Mouse (Mus musculus) CH12F3 (cell line): ENCODE results near the gene Gm21954.

Source experiments
- in situ Hi-C: fragments of 300-500 bp; cut with MboI; formaldehyde crosslinking; loops from 2 replicates; pipeline ENCODE4 v1.14.3; 2020; ENCODE audit warnings: low sequenced_read_pairs

Gm21954 gene

GRCm38 (mm10) chr3:55472110-55472509 lies at the start of gene Gm21954:
TSS of gene Gm21954 (minus strand) at chr3:55472210.
- in situ Hi-C loops, result no loop called here

- in situ Hi-C loops, result no loop called here
These were observed 49.8 kb upstream of the Gm21954 start for GRCm38 (mm10) chr3:55521776-55522175.

- in situ Hi-C loops, result no loop called here
These were observed 48.5 kb upstream of the Gm21954 start for GRCm38 (mm10) chr3:55520240-55521180.

- in situ Hi-C loops, result no loop called here
These were observed 45.5 kb upstream of the Gm21954 start for GRCm38 (mm10) chr3:55517454-55518014.

GRCm38 (mm10) chr3:55515966-55516365 lies 44.0 kb upstream of the Gm21954 start:
- in situ Hi-C loops, result no loop called here

- in situ Hi-C loops, result no loop called here
These were observed 39.6 kb upstream of the Gm21954 start for GRCm38 (mm10) chr3:55511658-55512057.

GRCm38 (mm10) chr3:55510198-55510597 lies 38.2 kb upstream of the Gm21954 start:
- in situ Hi-C loops, result no loop called here

GRCm38 (mm10) chr3:55499298-55499697 lies 27.3 kb upstream of the Gm21954 start:
- in situ Hi-C loops, result no loop called here

- in situ Hi-C loops, result no loop called here
These were observed 24.5 kb upstream of the Gm21954 start for GRCm38 (mm10) chr3:55496462-55496941.

- in situ Hi-C loops, result no loop called here
These were observed 23.9 kb upstream of the Gm21954 start for GRCm38 (mm10) chr3:55495866-55496265.

- in situ Hi-C loops, result no loop called here
These were observed 23.2 kb upstream of the Gm21954 start for GRCm38 (mm10) chr3:55495231-55495630.

GRCm38 (mm10) chr3:55494348-55494747 lies 22.3 kb upstream of the Gm21954 start:
- in situ Hi-C loops, result no loop called here

- in situ Hi-C loops, result no loop called here
These were observed 20.0 kb upstream of the Gm21954 start for GRCm38 (mm10) chr3:55492021-55492420.

GRCm38 (mm10) chr3:55489231-55489990 lies 17.4 kb upstream of the Gm21954 start:
- in situ Hi-C loops, result no loop called here

- in situ Hi-C loops, result no loop called here
These were observed 11.3 kb upstream of the Gm21954 start for GRCm38 (mm10) chr3:55483328-55483727.

- in situ Hi-C loops, result no loop called here
These were observed 9.1 kb upstream of the Gm21954 start for GRCm38 (mm10) chr3:55481140-55481539.

- in situ Hi-C loops, result no loop called here
These were observed 7.3 kb upstream of the Gm21954 start for GRCm38 (mm10) chr3:55479306-55479705.

GRCm38 (mm10) chr3:55476694-55477093 lies 4.7 kb upstream of the Gm21954 start:
- in situ Hi-C loops, result no loop called here

- in situ Hi-C loops, result no loop called here
These were observed 1.1 kb upstream of the Gm21954 start for GRCm38 (mm10) chr3:55473146-55473545.

GRCm38 (mm10) chr3:55466348-55466747 lies 5.7 kb downstream of the Gm21954 start:
- in situ Hi-C loops, result no loop called here

- in situ Hi-C loops, result no loop called here
These were observed 6.2 kb downstream of the Gm21954 start for GRCm38 (mm10) chr3:55465785-55466184.
